Mouse (Mus musculus) T-helper 17 cell (primary cell): ENCODE measurements at regions not wholly inside any gene's neighbourhood (a gene's known extent, or its start where the extent isn't known, plus 50 kb on each side); places are given as distances from the start of the nearest gene placed in this dataset.

Experiments
- in situ Hi-C, 2 experiments: fragments of 300-600 bp; cut with MboI, MseI; formaldehyde crosslinking; loops; 1 replicate in 1 of 2; 2 replicates in 1 of 2; pipeline ENCODE4 v1.15.1; 2025; ENCODE audit warnings: high pct_unique_total_duplicates in 2 of 2

DNA sequence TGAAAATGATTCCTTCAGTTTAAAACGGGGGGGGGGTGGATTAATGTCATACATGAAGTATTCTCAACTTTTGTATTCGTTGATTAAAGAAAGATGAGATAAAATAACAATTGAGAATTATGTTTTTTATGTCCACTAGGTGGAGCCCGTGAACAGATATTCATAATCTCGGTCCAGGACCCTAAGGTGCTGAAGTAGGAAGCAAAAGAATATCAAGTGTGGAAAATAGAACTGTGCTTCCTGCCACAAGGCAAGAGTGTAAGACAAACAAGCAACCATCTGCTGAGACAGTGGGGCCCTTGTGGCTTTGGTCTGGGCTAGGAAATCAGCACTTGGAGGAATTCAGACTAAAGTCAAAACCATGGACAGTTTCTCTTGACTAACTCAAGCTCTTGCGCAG, 50.9 kb upstream of the Kap start:
- in situ Hi-C loops: loop anchor here in 1 of 2 experiments (5.0 kb wide), 1 partner anchor 488 kb away; no protein-coding TSS in a partner anchor

DNA sequence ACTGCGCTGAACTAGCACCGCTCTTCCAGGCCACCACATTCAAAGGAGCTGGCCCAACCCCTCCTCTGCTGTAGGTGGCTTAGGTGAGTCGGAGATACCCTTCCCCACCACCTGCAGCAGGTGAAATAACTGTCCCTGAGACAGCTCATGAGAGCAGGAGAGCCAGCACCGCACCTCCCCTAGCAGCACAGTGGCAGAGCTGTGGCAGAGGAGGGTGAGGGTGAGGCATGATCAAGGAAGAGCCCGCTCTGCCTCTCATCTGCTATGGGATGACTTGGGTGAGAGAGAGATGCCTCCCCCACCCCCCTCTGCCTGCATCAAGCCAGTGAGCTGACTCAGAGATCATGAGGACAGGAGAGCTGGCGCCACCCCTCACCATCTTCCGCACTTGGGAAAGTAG, 81.1 kb upstream of the Kap start:
- in situ Hi-C loops: no loop called here

DNA sequence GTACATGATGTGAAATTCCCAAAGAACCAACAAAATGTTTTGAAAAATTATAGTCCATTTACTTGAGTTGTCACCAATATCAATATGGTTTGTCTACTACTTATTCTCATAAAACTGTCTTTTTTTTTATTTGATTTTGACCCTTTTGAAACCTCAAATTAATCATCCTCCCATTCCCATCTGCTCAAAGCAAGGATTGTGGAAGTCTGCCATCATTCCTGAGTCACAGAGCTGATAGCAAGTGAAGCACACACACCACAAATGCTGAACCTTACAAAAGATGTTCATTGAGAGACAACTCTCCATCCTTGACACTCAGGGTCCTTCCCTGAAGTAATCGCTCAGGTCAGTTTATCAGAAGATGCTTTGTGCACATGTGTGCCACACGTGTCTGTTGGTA, 82.1 kb upstream of the Kap start:
- in situ Hi-C loops: no loop called here

DNA sequence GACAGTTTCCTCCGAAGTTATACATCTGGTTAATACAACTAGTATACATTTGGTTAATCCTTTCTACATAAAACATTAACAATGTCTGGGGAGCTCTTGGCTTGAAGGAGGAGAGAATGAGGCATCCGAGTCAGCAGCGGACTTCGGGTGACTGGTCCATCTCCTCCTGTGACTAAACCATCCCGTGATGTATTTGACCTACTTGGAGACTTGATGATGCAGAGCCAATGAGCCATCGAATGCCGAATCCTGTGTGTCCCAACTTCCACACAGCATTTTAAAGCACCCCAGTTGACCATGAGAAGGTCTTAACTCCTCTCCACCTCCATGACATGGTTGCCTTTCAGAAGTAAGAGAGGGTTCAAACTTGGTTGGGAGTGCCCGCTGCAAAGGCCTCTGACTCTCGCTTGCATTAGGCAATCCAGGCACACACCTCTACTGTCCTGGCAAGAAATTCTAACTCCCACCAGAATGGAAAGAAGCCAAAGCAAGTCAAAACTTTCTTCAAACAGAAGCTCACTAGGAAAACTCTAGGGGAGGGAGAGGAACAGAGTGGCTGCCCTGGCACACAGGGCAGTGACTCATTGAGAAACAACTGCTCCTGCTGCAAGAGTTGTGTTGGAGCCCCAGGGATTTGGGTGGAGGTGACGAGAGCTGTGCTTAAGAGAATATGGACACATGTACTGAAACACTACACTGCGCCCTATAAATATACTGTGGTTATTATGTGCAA, 75.4 kb upstream of the Etv6 start:
- in situ Hi-C loops: loop anchor here (5.0 to 25.0 kb wide), 5 partner anchors 277 to 652 kb away; no protein-coding TSS in a partner anchor

DNA sequence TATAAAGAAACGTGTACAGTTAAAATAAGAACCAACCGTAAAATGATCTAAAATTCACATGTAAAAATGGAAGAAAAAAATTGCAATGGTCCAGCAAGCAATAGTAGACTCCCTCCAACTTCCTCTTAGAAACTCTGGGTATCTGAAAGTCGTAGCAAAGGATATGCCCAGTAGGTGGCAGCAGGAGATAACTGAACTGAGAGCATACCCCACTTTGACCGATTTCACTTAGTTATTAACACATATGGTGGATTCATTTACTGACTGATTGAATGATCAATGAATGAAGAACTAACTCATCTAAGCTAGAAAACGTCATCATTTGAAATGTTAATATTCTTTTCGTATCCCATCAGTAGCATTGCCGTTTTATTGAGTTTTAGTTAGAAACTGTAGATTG, 74.8 kb upstream of the Etv6 start:
- in situ Hi-C loops: loop anchor here in 1 of 2 experiments (25.0 kb wide), 2 partner anchors 277 to 652 kb away; no protein-coding TSS in a partner anchor

DNA sequence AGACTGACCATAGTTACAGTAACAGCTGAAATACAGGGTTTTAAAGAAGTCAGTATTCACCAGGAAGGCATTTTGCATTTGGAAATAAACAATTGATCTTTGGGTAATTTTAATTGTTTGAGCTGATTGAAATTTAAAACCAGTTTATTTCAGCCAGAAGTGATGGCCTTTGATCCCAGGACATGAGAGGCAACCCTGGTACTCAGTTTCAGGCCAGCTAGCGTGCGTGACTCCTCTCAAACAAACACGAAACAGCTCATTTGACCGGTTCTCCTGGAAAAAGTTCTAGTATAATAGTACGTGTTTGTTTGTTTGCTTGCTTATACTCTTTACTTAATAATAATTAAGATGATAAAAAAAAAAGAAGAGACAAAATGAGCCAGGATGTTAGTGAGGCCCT, 72.9 kb upstream of the Etv6 start:
- in situ Hi-C loops: loop anchor here in 1 of 2 experiments (25.0 kb wide), 2 partner anchors 275 to 650 kb away; no protein-coding TSS in a partner anchor

DNA sequence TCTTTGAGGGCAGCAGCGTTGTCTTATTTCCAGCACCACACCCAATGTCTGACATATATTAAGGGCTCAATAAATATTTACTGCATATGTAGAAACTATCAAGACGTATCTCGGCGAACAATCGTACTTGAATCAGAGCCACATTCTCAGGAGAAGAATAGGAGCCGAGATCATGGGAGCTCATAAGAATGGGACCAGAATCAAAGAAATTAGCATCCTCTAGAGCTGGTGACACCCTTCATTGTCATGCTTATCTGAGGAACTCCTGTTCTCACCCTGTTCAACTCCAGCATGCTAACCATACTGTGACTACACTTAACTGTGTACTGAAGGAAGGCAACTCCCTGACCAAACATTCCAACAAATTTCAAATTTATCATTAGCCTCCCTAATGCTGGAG, 72.2 kb upstream of the Etv6 start:
- in situ Hi-C loops: loop anchor here in 1 of 2 experiments (25.0 kb wide), 2 partner anchors 274 to 649 kb away; no protein-coding TSS in a partner anchor

DNA sequence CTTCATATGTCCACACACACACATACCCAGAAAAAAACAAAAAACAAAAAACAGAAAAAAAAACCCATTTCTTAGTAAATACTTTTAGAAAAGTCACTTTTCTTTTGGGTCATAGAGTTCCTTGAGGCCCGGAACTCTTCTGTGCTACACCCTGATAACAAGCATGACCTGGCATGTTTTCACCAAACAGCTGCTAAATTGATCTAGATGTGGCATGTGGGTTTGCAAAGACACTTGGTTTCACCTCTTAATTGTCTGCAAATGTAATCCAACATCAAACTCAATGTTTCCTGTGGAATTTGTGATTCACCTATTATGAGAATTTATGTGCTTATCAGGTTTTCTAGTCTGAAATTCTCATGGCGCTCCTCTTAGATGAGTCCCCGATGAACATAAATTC, 68.2 kb upstream of the Etv6 start:
- in situ Hi-C loops: loop anchor here in 1 of 2 experiments (5.0 to 25.0 kb wide), 3 partner anchors 270 to 645 kb away; no protein-coding TSS in a partner anchor

DNA sequence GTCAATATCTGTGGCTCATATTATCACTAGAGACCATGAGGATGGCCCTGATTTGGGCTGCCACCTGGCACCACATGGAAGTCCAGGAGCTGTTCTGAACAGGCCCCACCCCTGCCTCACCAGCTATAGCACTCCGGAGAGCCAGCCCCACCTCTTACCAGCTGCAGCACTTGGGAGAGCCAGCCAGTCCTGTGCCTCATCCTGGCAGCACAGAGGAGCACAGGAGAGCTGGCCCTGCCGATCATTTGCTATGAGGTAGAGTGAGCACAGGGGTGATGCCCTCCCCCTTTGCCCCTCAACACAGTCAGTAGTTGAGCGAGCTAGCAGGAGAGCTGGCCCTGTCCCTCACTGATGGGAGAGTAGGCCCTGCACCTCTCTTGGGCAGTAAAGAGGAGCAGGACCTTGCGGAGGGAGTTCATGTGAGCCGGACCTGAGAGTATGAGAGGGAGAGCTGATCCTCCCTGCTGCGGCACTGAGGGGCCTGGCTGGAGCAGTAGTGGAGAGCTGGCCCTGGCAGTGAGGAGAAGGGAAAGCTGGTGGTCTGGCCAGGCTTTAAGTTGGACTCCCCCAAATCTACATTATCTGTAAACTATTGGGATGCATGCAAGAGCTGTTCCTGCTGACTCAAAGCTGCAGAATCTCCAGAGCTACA, 63.3 kb upstream of the Etv6 start:
- in situ Hi-C loops: loop anchor here in 1 of 2 experiments (25.0 kb wide), 2 partner anchors 265 to 640 kb away; no protein-coding TSS in a partner anchor

DNA sequence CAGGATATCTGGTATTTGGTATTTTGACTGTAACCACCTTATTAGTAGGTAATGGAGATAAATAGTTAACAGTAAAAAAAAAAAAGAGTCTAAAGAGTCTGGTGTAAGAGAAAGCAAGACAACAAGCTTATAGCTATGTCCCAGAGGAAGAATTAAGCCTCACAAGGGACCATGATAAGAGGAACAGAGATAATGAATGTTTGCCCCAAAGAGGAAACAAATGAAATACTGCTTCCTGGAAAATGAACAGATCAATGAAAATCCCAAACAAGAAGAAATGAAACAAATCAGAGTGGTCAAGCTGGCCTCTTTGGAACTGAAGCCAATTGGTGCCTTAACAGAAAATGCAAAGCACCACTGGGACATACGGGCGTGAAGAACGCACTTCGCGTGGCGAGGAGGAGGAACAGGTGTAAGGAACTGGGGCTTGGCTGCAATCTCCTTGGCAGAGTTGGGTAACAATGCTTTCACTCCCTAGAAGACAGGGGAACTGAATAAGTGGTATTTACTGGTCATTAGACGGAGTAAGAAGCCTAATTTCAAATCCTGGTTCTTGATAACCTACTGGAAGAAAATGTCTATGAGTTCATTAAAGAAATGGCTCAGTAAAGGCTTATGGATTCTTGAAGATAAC, 62.2 kb upstream of the Etv6 start:
- in situ Hi-C loops: loop anchor here in 1 of 2 experiments (25.0 kb wide), 2 partner anchors 264 to 639 kb away; no protein-coding TSS in a partner anchor

DNA sequence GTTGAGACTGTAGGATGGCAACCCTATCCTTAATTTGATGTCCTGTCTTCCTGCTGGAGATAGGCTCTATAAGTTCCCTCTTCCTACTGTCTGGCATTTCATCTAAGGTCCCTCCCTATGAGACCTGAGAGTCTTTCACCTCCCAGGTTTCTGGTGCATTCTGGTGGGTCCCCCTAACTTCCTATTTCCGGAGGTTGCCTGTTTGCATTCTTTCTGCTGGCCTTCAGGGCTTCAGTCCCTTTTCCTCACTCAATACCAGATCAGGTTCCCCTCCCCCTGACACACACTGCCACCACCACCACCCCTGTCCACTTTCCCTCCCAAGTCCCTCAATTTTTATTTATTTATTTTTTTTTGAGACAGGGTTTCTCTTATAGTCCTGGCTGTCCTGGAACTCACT, 59.5 kb upstream of the Etv6 start:
- in situ Hi-C loops: loop anchor here in 1 of 2 experiments (5.0 kb wide), 1 partner anchor 46 kb away; no protein-coding TSS in a partner anchor

DNA sequence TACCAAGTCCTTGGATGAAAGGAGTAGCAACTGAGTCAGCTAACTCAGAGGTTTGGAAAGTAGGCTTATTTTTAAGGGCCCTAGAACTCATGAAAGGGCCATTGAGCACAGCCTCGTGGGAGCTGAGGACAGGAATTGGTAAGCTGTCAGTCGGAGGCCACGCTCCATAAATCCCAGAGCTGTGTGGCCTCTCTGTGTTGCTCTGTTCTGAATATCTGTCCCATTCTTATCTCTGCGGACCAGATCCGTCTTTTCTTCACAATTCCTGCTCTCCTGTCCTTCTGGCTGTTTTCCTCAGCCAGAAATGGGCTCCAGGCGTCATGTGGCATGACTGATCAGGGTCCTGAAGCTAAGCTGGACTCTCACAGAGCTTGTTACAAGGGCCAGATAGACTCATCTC, 58.6 kb upstream of the Etv6 start:
- in situ Hi-C loops: loop anchor here in 1 of 2 experiments (5.0 kb wide), 1 partner anchor 45 kb away; no protein-coding TSS in a partner anchor

DNA sequence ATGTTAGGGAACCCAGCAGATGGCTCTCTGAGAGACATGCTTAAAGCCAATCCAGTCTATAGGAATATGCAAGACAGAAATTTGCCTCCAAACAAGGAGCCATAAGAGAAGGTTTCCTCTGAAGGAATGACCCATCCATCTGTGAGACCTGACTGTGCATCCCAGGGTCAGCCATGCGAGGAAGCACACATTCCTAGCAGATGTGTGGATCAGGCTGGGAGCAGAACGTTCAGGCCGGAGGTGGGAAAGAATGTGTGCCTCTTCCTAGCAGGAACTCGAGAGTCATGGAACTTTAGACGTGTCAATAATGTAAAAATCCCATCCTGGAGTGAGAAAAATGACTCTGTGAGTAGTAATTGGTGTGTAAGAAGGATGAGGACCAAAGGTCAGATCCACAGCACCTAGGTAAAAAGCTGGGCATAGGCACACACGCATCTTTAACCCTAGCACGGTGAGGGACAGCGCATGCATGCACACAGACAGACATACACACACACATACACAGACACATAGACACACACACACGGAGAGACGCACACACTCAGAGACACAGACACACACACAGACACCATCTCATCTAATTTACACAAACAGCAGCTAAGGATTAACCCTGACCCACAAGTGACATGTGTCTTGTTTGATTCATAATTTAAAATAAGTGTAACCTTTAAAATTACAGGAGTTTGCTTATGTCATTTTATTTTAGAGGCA, 51.5 kb upstream of the Etv6 start:
- in situ Hi-C loops: no loop called here

DNA sequence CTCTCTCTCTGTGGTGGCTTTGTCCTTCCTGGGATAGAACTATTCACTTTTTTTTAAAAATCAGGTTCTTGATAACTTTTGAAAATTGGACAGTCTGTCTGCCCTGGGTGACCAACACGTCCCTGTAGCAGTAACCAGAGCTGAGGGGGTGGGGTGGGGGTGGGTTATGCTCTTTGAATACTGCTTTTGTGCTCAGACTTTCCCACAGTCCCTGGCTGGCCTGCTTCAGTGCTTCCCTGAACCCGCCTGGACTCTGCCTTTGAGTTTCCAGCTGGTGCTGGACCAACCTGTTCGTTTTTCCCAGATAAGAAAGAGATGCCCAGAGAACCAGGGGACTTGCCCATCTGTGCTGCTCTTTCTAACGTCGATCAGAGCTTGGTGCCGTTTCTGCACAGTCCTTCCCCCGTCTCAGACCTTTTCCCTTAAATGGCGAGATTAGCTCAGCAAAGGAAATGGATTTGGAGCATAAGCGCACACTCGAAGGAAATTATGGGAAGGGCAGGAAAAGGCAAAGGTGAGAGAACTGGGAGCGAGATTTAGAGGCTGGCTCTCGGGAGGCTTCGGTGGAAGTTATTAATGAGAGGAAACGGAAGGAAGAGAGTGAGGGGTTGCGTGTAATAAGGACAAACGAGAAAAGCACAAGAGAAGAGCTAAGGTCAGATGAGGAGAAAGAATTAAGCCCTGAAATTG, 50.7 kb upstream of the Etv6 start:
- in situ Hi-C loops: loop anchor here (5.0 kb wide), 2 partner anchors 47 to 92 kb away; no protein-coding TSS in a partner anchor
